Mouse (Mus musculus): Measurements from ENCODE around the gene 4930562C15Rik. TPM values are rescaled to one million over a fixed set of nuclear protein-coding genes. Genes with fewer than 3 reads are reported as not detected.

Gene 4930562C15Rik
- 0.67 and 2.1 TPM in 2 replicates for polyA plus RNA-seq (2012; rRNA removed)

DNA sequence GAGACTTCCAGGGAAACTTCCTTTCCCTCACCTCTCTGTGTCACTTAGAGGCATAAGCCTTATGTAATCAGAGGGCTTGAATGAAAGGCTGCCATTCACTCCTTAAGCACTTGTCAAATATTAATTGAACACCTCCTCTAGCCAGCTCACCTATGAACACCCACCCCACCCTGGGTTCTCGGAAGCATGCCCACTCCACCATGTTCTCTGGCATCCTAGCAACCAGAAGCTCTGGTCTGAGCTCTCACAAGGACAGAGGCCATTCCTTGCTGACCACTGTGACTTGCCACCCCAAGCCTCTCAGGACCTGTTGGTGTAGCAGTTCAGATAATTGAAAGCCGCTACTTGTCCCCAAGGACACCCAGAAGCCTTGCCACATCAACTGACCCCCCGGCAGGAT lies at the start of gene 4930562C15Rik:
TSS of gene 4930562C15Rik (plus strand) at position 226 of the 400 bp plus-strand sequence.

DNA sequence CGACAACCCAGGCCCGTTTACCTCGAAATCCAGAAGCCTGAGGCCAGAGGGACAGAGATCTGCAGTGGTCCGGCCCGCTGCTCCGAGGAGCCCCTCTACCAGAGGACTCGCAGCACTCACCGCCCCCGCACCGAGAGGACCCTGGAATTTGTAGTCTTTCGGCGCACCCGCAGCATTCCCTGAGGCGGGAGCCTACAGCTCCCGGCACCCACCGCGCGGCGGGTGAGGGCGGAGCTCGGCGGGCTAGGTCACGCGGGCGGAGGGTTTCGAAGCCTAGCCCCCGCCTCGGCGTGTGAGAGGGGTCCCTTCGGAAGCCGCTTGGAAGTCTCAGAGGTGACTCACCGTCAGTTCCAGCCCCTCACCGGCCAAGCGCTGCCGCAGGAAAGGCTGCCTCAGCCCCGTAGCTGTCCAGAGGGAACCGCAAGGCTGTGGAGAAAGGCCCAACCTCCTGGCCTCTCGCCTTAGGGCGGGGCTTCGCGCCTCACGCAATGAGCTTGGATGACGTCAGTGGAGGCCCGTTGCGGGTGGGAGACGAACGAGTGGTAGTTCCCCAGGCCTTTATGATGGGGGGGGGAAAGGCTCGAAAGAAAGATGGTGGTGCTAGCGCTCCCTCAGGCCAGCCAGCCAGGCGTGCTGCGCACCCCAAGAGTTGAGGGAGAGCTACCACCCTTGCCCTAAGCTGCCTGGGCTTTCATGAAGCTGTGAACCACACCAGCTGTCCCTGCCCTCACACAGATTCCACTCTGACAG lies 45.2 kb upstream of the 4930562C15Rik start, which contains the start of gene Cdip1:
TSS of gene Cdip1 (minus strand) at position 483 of the 750 bp plus-strand sequence.

DNA sequence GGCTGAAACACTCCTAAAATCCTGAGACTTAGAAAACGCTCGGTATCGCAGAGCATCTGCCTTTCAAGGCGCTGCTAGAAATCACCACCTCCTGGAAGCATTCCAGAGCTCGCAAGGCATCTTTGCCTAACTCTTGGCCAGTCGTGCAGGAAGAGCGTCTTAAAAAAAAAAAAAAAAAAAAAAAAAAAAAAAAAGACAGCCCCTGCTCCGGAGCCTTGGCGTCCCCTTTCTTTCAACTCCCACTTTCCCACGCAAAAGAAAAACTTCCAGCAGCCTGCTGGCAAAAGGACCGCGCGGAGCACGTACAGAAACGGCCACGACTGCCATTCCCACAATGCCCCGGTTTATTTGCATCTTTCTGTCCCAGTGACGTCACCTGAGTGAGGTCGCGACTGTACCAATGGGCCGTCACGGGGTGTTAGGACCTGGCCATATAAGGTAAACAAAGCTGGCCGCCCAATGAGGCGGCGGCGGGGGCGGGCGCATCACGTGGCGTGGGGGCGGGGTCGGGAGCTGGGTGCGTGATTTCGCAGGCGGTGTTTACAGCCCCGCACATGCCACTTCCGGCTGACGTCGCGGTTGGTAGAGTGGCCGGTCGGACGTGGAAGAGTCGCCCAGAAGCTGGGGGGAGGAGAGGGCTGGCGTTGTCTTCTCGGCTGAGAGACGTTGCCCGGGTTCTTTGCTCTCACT lies 45.1 kb downstream of the 4930562C15Rik start, which contains the start of gene Ubald1:
TSS of gene Ubald1 (minus strand) at position 180 of the 690 bp plus-strand sequence.

DNA sequence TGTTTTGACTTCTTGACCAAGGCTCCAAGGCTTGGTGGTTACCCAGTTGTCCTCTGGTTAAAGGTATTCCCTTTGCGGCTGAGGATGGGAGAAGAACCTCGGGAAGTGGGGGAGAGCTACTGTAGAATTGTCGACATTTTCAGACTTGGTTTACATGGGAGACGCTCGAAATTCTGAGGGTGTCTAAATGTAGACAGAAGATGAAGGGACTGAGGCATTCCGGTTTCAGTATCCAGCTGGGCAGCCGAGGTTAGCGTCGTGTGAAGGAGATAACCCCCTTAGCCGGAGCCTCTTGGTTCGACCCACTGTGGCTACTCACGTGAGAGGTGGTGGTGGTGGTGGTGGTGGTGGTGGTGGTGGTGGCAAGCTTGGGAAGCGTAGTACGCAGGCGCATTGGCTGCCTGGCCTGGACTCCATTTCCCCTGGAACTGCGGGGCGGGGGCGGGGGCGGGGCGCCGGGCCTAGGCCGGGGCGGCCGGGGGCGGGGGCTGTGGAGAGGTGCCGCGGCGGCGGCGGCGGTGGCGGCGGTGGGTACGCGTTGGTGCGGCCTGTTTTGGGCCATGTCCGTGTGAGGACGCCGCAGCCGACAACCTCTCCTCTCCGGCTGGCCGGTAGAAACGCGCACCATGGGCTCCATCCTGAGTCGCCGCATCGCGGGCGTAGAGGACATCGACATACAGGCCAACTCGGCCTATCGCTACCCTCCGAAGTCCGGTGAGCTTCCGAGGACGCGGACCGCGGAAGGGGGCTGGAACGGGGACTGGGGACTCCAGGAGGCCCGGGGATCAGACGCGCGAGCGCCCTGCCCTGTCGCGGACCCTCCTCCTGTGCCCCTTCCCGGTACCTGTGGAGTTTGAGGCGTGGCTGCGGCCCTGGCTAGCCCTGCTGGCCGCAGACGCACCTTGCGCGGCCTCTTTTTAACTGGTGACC lies 50.8 kb downstream of the 4930562C15Rik start, which contains the start of gene Mgrn1:
TSS of gene Mgrn1 (plus strand) at position 490 of the 930 bp plus-strand sequence.

Other genes starting within 250 kb of the 4930562C15Rik start
- 72.8 and 88.6 TPM in 2 replicates for gene Glis2, start 240.7 kb upstream of the 4930562C15Rik start, polyA plus RNA-seq (2012; rRNA removed)
- 19.3 and 23.3 TPM in 2 replicates for gene Pam16, start 210.4 kb upstream of the 4930562C15Rik start, polyA plus RNA-seq (2012; rRNA removed)
- 98.8 and 101 TPM in 2 replicates for gene Vasn, start 195.5 kb upstream of the 4930562C15Rik start, polyA plus RNA-seq (2012; rRNA removed)
- gene Dnaja3, start 195.4 kb upstream of the 4930562C15Rik start, polyA plus RNA-seq (2012; rRNA removed), result 21.3 and 24.1 TPM in 2 replicates
- gene Coro7, start 155.6 kb upstream of the 4930562C15Rik start, polyA plus RNA-seq (2012; rRNA removed), result 56.4 and 67.0 TPM in 2 replicates
- 11.6 and 17.5 TPM in 2 replicates for gene Nmral1, start 116.1 kb upstream of the 4930562C15Rik start, polyA plus RNA-seq (2012; rRNA removed)
- gene Hmox2, start 109.1 kb upstream of the 4930562C15Rik start, polyA plus RNA-seq (2012; rRNA removed), result 23.8 and 26.3 TPM in 2 replicates
- gene Cdip1, start 45.1 kb upstream of the 4930562C15Rik start, polyA plus RNA-seq (2012; rRNA removed), result 174 and 176 TPM in 2 replicates
- gene Ubald1, start 44.9 kb downstream of the 4930562C15Rik start, polyA plus RNA-seq (2012; rRNA removed), result 52.7 and 57.2 TPM in 2 replicates
- gene Mgrn1, start 50.8 kb downstream of the 4930562C15Rik start, polyA plus RNA-seq (2012; rRNA removed), result 193 and 194 TPM in 2 replicates
- 117 and 119 TPM in 2 replicates for gene Nudt16l1, start 103.3 kb downstream of the 4930562C15Rik start, polyA plus RNA-seq (2012; rRNA removed)
- gene Anks3, start 128.8 kb downstream of the 4930562C15Rik start, polyA plus RNA-seq (2012; rRNA removed), result 77.8 and 90.4 TPM in 2 replicates
- gene Sept12, start 162.4 kb downstream of the 4930562C15Rik start, polyA plus RNA-seq (2012; rRNA removed), result 0.18 and 0.52 TPM in 2 replicates
- gene Smim22, start 171.9 kb downstream of the 4930562C15Rik start, polyA plus RNA-seq (2012; rRNA removed), result 37.0 and 63.4 TPM in 2 replicates
- gene Rogdi, start 178.1 kb downstream of the 4930562C15Rik start, polyA plus RNA-seq (2012; rRNA removed), result 117 and 151 TPM in 2 replicates
- gene Glyr1, start 214.4 kb downstream of the 4930562C15Rik start, polyA plus RNA-seq (2012; rRNA removed), result 58.9 and 68.7 TPM in 2 replicates
- 35.8 and 43.4 TPM in 2 replicates for gene Ubn1, start 214.6 kb downstream of the 4930562C15Rik start, polyA plus RNA-seq (2012; rRNA removed)

Data from ovary, adult 2 months (tissue).